Mouse (Mus musculus) erythroblast, embryonic 14.5 days (primary cell): ENCODE measurements around the gene Serpinh1. TPM values are rescaled to one million over a fixed set of nuclear protein-coding genes. Genes with fewer than 3 reads are reported as not detected.

ENCODE experiments used
- H3K27me3 ChIP-seq: 2 replicates; pipeline ENCODE4 v1.6.1; 2012; ENCODE audit warnings: inconsistent platforms; ENCODE audit not compliant: control insufficient read depth
- H3K36me3 ChIP-seq: 2 replicates; pipeline ENCODE4 v1.6.1; 2012; ENCODE audit warnings: mild to moderate bottlenecking, inconsistent platforms; ENCODE audit not compliant: control insufficient read depth
- H3K4me1 ChIP-seq: 2 replicates; pipeline ENCODE4 v1.6.1; 2012; ENCODE audit warnings: inconsistent platforms; ENCODE audit not compliant: control insufficient read depth
- H3K4me3 ChIP-seq: replicated peaks from 2 replicates; pipeline ENCODE3; 2012; ENCODE audit warnings: moderate library complexity, mild to moderate bottlenecking, inconsistent platforms
- H3K9me3 ChIP-seq: 2 replicates; pipeline ENCODE4 v1.6.1; 2012; ENCODE audit warnings: low read length, inconsistent platforms, mixed read lengths; ENCODE audit not compliant: control insufficient read depth
- GATA1 ChIP-seq: IDR thresholded peaks from 2 replicates; pipeline ENCODE4 v1.6.1; 2012; ENCODE audit warnings: low read length, inconsistent platforms, mixed read lengths
- TAL1 ChIP-seq: IDR thresholded peaks from 3 replicates; pipeline ENCODE4 v1.6.1; 2012; ENCODE audit warnings: low read length, inconsistent platforms, mixed read lengths
- polyA plus RNA-seq: library from polyadenylated mRNA; stranded (reverse); fragments of >175 nt; gene quantifications from 2 replicates; pipeline ENCODE4 v1.2.3, GENCODE M21; 2012

The Serpinh1 gene
- polyA plus RNA-seq, 1 experiment = 0.21 TPM

- Histone ChIP-seq H3K36me3 (no peaks in the 10 kb centered on the region), H3K4me3 (no peak overlapping the region), H3K4me1 (peaks cover 1% of the 10 kb centered on the region; the same call in 1 of the 2 replicates), H3K27me3 (peaks cover 21% of the 10 kb centered on the region), H3K9me3 (no peaks in the 10 kb centered on the region)
- no peak for TF ChIP-seq TAL1
- TF ChIP-seq GATA1 = no peak
Observed at GRCm38 (mm10) chr7:99387356-99387755, 34.3 kb upstream of the Serpinh1 start.

DNA sequence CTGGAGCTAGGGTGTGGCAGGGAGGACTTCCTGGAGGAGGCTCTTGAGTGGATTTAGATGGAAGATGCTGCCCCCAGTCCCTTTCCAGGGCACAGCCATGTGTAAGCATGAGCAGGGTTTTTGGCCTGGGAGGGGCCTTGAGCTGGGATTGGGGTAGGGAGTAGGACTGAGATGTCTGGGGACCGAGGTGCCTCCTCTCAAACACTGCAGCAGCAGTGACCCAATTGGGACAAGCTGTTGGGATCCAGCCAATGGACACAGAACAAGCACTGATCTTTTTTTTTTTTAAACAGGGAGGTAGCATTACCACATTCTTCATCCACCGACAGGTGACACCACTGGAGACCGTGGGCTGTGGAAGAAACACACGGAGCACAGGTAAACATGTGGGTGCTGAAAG, 33.8 kb upstream of the Serpinh1 start:
- H3K4me1 ChIP-seq = peaks cover 7% of the 10 kb centered on the region
- H3K4me3 ChIP-seq = no peak overlapping the region
- TF ChIP-seq TAL1 = no peak
- no peak for TF ChIP-seq GATA1
- H3K36me3 ChIP-seq = no peaks in the 10 kb centered on the region
- no peaks in the 10 kb centered on the region for H3K9me3 ChIP-seq
- H3K27me3 ChIP-seq = peaks cover 26% of the 10 kb centered on the region

DNA sequence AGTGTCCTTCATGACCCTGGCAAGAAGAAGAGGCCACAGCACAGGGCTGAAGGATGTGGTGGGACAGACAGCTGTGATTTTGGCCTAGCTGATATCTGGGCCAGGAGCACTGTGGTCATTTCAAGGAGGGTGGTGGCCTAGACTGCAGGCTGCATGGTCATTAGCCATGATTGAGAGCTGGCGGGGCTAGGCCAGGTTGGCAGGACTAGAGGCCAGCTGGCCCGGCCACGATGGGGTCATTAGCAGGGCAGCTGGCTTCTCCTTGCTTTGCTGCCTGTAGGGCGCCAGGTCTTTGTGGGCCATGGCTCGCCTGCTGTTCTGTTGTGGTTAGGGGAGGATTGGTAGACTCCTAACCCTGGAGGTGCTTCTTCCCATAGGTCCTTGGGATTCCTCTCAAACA, 33.0 kb upstream of the Serpinh1 start:
- Histone ChIP-seq H3K36me3 (no peaks in the 10 kb centered on the region), H3K27me3 (peaks cover 34% of the 10 kb centered on the region), H3K4me1 (peaks cover 15% of the 10 kb centered on the region), H3K9me3 (no peaks in the 10 kb centered on the region), H3K4me3 (no peak overlapping the region)
- TF ChIP-seq GATA1 (no peak), TAL1 (no peak)

GRCm38 (mm10) chr7:99384101-99384611, 31.1 kb upstream of the Serpinh1 start:
- no peaks in the 10 kb centered on the region for H3K9me3 ChIP-seq
- H3K4me3 ChIP-seq = no peak overlapping the region
- peaks cover 52% of the 10 kb centered on the region for H3K27me3 ChIP-seq
- peaks cover 23% of the 10 kb centered on the region for H3K4me1 ChIP-seq
- no peaks in the 10 kb centered on the region for H3K36me3 ChIP-seq
- TF ChIP-seq GATA1 (no peak), TAL1 (no peak)

DNA sequence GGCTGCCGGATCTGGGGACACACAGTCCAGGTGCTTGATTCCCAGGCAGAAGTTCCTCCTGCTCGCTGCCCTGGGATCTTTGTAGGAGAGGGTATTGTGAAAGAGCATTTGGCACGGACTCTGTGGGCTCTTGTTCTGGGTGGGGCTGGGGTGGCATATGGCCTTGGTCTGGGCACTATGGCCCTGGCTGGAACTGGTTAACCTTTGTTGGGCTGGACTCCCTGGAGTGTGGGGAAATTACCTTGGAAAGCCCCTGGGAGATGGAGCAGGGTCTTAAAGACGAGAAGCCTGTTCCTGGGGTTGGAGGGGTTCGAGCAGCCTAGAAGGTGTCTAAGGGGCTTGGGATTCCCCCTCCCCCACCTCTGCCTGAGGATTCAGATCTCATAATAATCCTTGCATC, 30.2 kb upstream of the Serpinh1 start:
- H3K36me3 ChIP-seq = no peaks in the 10 kb centered on the region
- no peak overlapping the region for H3K4me3 ChIP-seq
- peaks cover 57% of the 10 kb centered on the region for H3K27me3 ChIP-seq
- no peaks in the 10 kb centered on the region for H3K9me3 ChIP-seq
- H3K4me1 ChIP-seq = peaks cover 23% of the 10 kb centered on the region
- TF ChIP-seq TAL1 = no peak

DNA sequence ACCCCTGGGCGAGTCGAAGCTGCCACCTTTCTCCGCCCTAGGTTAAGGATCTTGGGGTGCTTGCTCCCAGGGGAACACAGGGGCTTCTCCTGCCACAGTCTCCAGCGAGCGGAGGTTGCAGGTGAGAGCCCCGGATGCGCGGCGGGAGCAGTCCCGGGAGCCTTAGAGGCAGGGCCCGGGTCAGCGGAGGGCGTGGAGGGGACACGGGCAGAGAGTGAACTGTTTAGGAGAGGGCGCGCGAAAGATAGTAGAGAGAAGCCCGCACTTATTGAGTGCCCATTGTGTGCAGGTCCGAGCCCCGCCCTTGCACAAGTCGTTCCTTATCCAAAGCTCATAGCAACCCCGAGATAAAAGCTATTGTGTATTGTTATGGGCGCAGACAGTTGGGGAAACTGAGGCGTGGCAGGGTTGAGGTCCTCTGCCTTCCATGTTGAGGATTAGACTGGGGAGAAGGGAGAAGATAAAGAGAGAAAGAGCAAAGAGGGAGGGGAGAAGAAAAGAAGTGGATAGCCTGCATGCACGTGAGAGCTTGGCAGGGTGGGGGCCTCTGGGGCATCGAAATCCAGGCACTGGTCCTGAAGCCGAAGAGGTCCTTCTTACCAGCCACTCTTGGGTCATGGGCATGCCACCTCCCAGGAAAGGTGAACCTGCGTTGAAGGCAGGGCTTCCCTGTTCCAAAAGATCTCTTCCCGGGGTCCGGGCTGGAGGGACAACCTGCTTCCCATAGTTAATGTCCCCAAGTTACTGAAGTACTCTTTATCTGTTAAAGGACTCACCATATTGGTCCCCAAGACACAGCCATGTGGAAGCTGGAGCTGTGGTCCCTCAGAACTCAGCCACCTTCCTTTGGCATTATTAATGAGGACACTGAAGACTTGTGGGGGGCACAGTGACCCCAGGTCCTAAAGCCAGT, 29.3 kb upstream of the Serpinh1 start:
- H3K4me1 ChIP-seq = peaks cover 23% of the 10 kb centered on the region
- H3K4me3 ChIP-seq = peak overlapping the region; percentile 63
- H3K9me3 ChIP-seq = no peaks in the 10 kb centered on the region
- TF ChIP-seq GATA1 = no peak
- no peak for TF ChIP-seq TAL1
- H3K36me3 ChIP-seq = no peaks in the 10 kb centered on the region
- peaks cover 57% of the 10 kb centered on the region for H3K27me3 ChIP-seq

- Histone ChIP-seq H3K27me3 (peaks cover 58% of the 10 kb centered on the region), H3K36me3 (no peaks in the 10 kb centered on the region), H3K4me3 (peak within 1 kb of the TSS; percentile 63), H3K9me3 (peaks cover 1% of the 10 kb centered on the region; the same call in 1 of the 2 replicates), H3K4me1 (peaks cover 23% of the 10 kb centered on the region)
- no peak for TF ChIP-seq GATA1
- TF ChIP-seq TAL1 = no peak
Observed at GRCm38 (mm10) chr7:99381214-99382087, 28.4 kb upstream of the Serpinh1 start, which contains the start of gene Gdpd5. Gene Gdpd5, plus strand, starts transcription at chr7:99381414.

DNA sequence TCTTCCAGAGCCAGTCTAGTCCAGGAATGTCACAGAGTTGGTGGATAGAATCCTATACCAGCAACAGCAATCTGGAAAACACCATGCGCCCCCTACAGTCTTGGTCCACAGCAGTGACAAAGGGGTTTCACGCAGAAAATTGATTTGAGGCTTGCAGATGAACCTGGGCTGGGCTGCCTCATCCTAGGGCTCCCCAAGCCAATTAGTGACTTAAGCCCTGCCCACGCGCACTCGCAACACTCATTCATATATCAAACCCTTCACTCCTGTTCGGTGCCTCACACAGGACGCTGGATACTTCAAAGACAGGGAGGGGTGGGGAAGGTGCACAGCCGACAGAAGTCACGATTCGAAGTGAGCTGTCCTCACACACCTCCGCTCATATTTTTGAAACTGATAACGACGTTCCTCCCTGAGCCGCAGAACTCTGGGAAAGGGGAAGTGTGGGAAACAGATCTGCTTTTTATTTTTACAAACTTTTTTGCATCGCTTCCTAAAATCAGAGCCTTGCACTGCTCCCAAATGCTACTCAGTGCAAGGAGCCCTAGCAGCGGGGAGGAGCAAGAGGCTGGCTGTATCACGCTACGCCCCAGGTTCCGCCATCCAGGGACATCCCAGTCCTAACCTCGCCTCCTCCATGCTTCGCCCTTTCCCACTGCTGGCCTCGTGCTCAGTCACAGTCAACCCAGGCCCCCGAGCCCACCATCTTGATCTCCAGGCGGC, 27.6 kb upstream of the Serpinh1 start:
- peak overlapping the region; percentile 63 for H3K4me3 ChIP-seq
- no peak for TF ChIP-seq TAL1
- TF ChIP-seq GATA1 = no peak
- peaks cover 59% of the 10 kb centered on the region for H3K27me3 ChIP-seq
- H3K9me3 ChIP-seq = peaks cover 3% of the 10 kb centered on the region; the same call in 1 of the 2 replicates
- no peaks in the 10 kb centered on the region for H3K36me3 ChIP-seq
- peaks cover 23% of the 10 kb centered on the region for H3K4me1 ChIP-seq
